Mouse (Mus musculus) G1E (cell line): Measurements from ENCODE around the gene Rbm24.

Experiments used
- CTCF ChIP-seq: IDR thresholded peaks from 2 replicates; pipeline ENCODE4 v1.5.1; 2012; ENCODE audit warnings: low read depth, low read length, inconsistent platforms, mixed read lengths
- GATA1 ChIP-seq: IDR thresholded peaks from 2 replicates; pipeline ENCODE4 v1.6.1; 2012; ENCODE audit warnings: borderline replicate concordance, low read length, inconsistent platforms, mixed read lengths
- GATA2 ChIP-seq: IDR thresholded peaks from 2 replicates; pipeline ENCODE4 v1.6.1; 2012; ENCODE audit warnings: low read depth, low read length, inconsistent platforms, borderline replicate concordance

DNA sequence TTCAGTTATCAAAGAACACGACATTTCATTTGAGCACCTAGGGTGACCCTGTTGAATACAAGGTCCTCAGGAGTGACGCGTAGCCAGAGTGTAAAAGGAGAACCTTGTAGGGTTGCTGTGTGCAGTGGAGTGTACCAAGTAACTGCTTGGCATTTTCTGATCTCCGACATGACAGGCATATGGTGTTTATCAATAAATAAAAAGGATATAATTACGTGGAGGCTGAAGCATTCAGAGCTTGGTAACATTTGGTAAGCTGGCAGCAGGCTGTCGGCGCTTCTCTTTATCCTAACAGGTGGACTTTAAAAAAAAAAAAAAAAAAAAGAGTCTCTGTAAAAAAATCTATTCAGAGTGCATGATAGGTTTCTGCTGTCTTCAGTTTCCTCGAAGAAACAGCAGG is 30.8 kb upstream of the Rbm24 start:
- no peak for TF ChIP-seq GATA2
- no peak for TF ChIP-seq CTCF
- no peak for TF ChIP-seq GATA1
